Mouse (Mus musculus) liver, embryonic 14.5 days (tissue): Measurements from ENCODE around the gene Sowahb.

Experiments used
- CTCF ChIP-seq: IDR thresholded peaks from 2 replicates; pipeline ENCODE4 v1.5.1; 2016; ENCODE audit warnings: antibody characterized with exemption, low read depth, control low read depth
- EP300 ChIP-seq: IDR thresholded peaks from 2 replicates; pipeline ENCODE4 v1.6.1; 2016; ENCODE audit warnings: antibody characterized with exemption, low read depth

- no peak for TF ChIP-seq CTCF
- TF ChIP-seq EP300 = no peak
Measured at GRCm38 (mm10) chr5:93017678-93018077, 27.1 kb downstream of the Sowahb start.
